Comparison of ENCODE assay signal across 8 mouse cellular contexts in genomic region chr2:152820369-152820768, GRCm38 (mm10). TPM values are rescaled to one million over a fixed set of nuclear protein-coding genes. Genes with fewer than 3 reads are reported as not detected.
DNase-seq lines count a peak whose midpoint lies in the region; ATAC-seq and TF ChIP-seq lines count a peak whose summit lies in the region.

No protein-coding gene starts in this region.

- H3K4me1 ChIP-seq in liver, adult 2 months (ENCODE audit: control insufficient read depth, insufficient read depth, low read length), result peaks cover 40% of the 10 kb centered on the region
- peaks cover 95% of the 10 kb centered on the region for H3K4me1 ChIP-seq in liver, embryonic 15.5 days (replicated peaks)
- H3K4me1 ChIP-seq in neural tube, embryonic 15.5 days, result peaks cover 76% of the 10 kb centered on the region

- TF ChIP-seq CTCF in liver, adult 2 months (IDR thresholded peaks at IDR 0.05; ENCODE audit: low read depth, low read length), result no peak

- no peaks in the 10 kb centered on the region for H3K9me3 ChIP-seq in liver, embryonic 15.5 days (replicated peaks)
- no peaks in the 10 kb centered on the region for H3K9me3 ChIP-seq in neural tube, embryonic 15.5 days (replicated peaks)

- no peak for TF ChIP-seq POLR2A in liver, adult 2 months (IDR thresholded peaks at IDR 0.05; ENCODE audit: extremely low read depth, insufficient read depth, low read length)

- ATAC-seq in liver, embryonic 15.5 days (ENCODE audit: insufficient read depth), result no peak
- ATAC-seq in neural tube, embryonic 15.5 days (ENCODE audit: low FRiP score), result no peak

- no peaks in the 10 kb centered on the region for H3K27me3 ChIP-seq in liver, adult 2 months (ENCODE audit: control insufficient read depth, insufficient read depth, low read length)
- H3K27me3 ChIP-seq in liver, embryonic 15.5 days, result no peaks in the 10 kb centered on the region
- no peaks in the 10 kb centered on the region for H3K27me3 ChIP-seq in neural tube, embryonic 15.5 days (replicated peaks)

- no peak overlapping the region for H3K9ac ChIP-seq in liver, adult 2 months (ENCODE audit: low read depth, low read length)
- no peak overlapping the region; the same call in 1 of the 2 replicates for H3K9ac ChIP-seq in liver, embryonic 15.5 days
- H3K9ac ChIP-seq in neural tube, embryonic 15.5 days (replicated peaks), result no peak overlapping the region

- H3K4me3 ChIP-seq in liver, adult 2 months (ENCODE audit: insufficient read depth, low read depth, low read length), result no peak overlapping the region
- H3K4me3 ChIP-seq in liver, embryonic 15.5 days (replicated peaks), result no peak overlapping the region
- no peak overlapping the region for H3K4me3 ChIP-seq in neural tube, embryonic 15.5 days (replicated peaks)

- 60% methylated on average over 2 of the region's 2 CpGs for WGBS in liver, adult 2 months
- WGBS in liver, embryonic 15.5 days (ENCODE audit: insufficient replicate concordance), result 80% methylated on average over 2 of the region's 2 CpGs
- WGBS in neural tube, embryonic 15.5 days, result 12% methylated on average over 2 of the region's 2 CpGs

- DNase-seq in liver, adult 2 months (ENCODE audit: extremely low read depth, low read depth, low spot score), result no peak
- DNase-seq in liver, result no peak
- DNase-seq in adrenal gland, postnatal 36 days, result peak; percentile 45 to 54
- peak; percentile 88 to 95 for DNase-seq in heart, adult 18-20 months
- peak; percentile 85 for DNase-seq in kidney, adult 11 months
- DNase-seq in thymus, postnatal 10 days (ENCODE audit: low spot score in 2 of 2), result no peak

- H3K79me2 ChIP-seq in liver, adult 2 months (ENCODE audit: control insufficient read depth, insufficient read depth, low read length), result peaks cover 63% of the 10 kb centered on the region

- peak overlapping the region; percentile 65 for H3K27ac ChIP-seq in liver, adult 2 months (replicated peaks; ENCODE audit: insufficient read depth, low read depth, low read length)
- H3K27ac ChIP-seq in liver, embryonic 15.5 days (replicated peaks), result peak overlapping the region; percentile 99
- peak overlapping the region; percentile 64 for H3K27ac ChIP-seq in neural tube, embryonic 15.5 days (replicated peaks)

- H3K4me2 ChIP-seq in liver, embryonic 15.5 days, result no peak overlapping the region
- no peak overlapping the region for H3K4me2 ChIP-seq in neural tube, embryonic 15.5 days

- peaks cover 3% of the 10 kb centered on the region for H3K36me3 ChIP-seq in liver, adult 2 months (ENCODE audit: control insufficient read depth, insufficient read depth, low read length)
- H3K36me3 ChIP-seq in liver, embryonic 15.5 days (replicated peaks), result peaks cover 71% of the 10 kb centered on the region
- H3K36me3 ChIP-seq in neural tube, embryonic 15.5 days, result peaks cover 3% of the 10 kb centered on the region; the same call in 1 of the 2 replicates

RNA-seq across cellular contexts. Expression of gene Bcl2l1, which starts 11.2 kb away (rescaled TPM):
- total RNA-seq in liver, adult 2 months (2014; rRNA removed), result 14.9 and 16.1 TPM in 2 replicates
- polyA plus RNA-seq in liver, adult 2 months (2012; rRNA removed), result 30.4 and 33.8 TPM in 2 replicates
- 10 to 100 TPM; 58.2 to 93.9 TPM for total RNA-seq in adrenal gland, postnatal 36 days (2021)
- total RNA-seq in heart, adult 18-20 months (2021), result 100 to 1,000 TPM in 1 of 2 experiments, 10 to 100 TPM in 1; 77.8 to 111 TPM
- 209 and 237 TPM in 2 replicates for polyA plus RNA-seq in liver, embryonic 15.5 days (2015; fragmentation: Nextera tagmentation; extraction: Ambion mirVana)
- polyA plus RNA-seq in neural tube, embryonic 15.5 days (2015; fragmentation: Nextera tagmentation; extraction: Ambion mirVana), result 119 and 125 TPM in 2 replicates

RNA-seq across cellular contexts. Expression of gene Tpx2, which starts 27.4 kb away (rescaled TPM):
- 0.18 and 1.1 TPM in 2 replicates for total RNA-seq in liver, adult 2 months (2014; rRNA removed)
- polyA plus RNA-seq in liver, adult 2 months (2012; rRNA removed), result 0.04 TPM in 1 of 2 replicates, not detected in the other
- 1 to 10 TPM; 5.1 to 6.2 TPM for total RNA-seq in adrenal gland, postnatal 36 days (2021)
- 1 to 10 TPM in 1 of 2 experiments, under 1 TPM in 1; 0.90 to 1.0 TPM for total RNA-seq in heart, adult 18-20 months (2021)
- polyA plus RNA-seq in liver, embryonic 15.5 days (2015; fragmentation: Nextera tagmentation; extraction: Ambion mirVana), result 52.8 and 59.4 TPM in 2 replicates
- 11.1 and 26.9 TPM in 2 replicates for polyA plus RNA-seq in neural tube, embryonic 15.5 days (2015; fragmentation: Nextera tagmentation; extraction: Ambion mirVana)

Comparison
In these comparisons a context has a peak if more than half of its experiments do, and no peak if none do; other contexts are left out.
1. DNase-seq: peak in adrenal gland, postnatal 36 days (2 of 2), heart, adult 18-20 months (2 of 2) and kidney, adult 11 months (single experiment); none in liver, adult 2 months (single experiment), liver (single experiment) and thymus, postnatal 10 days (0 of 2).
2. Peak in every context shown above with its lines, with median percentiles within 50 percentile points of each other: H3K27ac ChIP-seq.